Mouse (Mus musculus): ENCODE results near the gene Calu. TPM values are rescaled to one million over a fixed set of nuclear protein-coding genes. Genes with fewer than 3 reads are reported as not detected.
"Not testable (repeated sequence)": the region's sequence is repeated elsewhere in the genome, so short reads cannot be mapped to it uniquely, and the experiment has no call there.

The Calu gene
- polyA plus RNA-seq, 1 experiment from 2014 or later: 126 TPM

- whole genome bisulfite sequencing (ENCODE audit: missing documents): 94% methylated on average over 2 of the region's 2 CpGs
- H3K4me3 ChIP-seq (ENCODE audit: inconsistent target); H3K27ac ChIP-seq; H3K36me3 ChIP-seq (ENCODE audit: inconsistent target): not testable (repeated sequence)
- H3K79me2 ChIP-seq (ENCODE audit: inconsistent target): peaks cover 35% of the 10 kb centered on the region
Measured at GRCm38 (mm10) chr6:29346512-29346911, 1.4 kb upstream of the Calu start.

- Histone ChIP-seq H3K4me3 (ENCODE audit: inconsistent target) (peak overlapping the region; percentile 91), H3K36me3 (ENCODE audit: inconsistent target) (no peaks in the 10 kb centered on the region), H3K79me2 (ENCODE audit: inconsistent target) (peaks cover 41% of the 10 kb centered on the region), H3K27ac (peak overlapping the region; percentile 35)
- WGBS (ENCODE audit: missing documents): 47% methylated on average over 7 of the region's 7 CpGs
Measured at GRCm38 (mm10) chr6:29347189-29347588, 680 bp upstream of the Calu start.

GRCm38 (mm10) chr6:29348371-29348724 is 479 bp downstream of the Calu start:
- under 1% methylated on average over 15 of the region's 15 CpGs for WGBS (ENCODE audit: missing documents)
- H3K4me3 ChIP-seq (ENCODE audit: inconsistent target): peak overlapping the region; percentile 91
- no peaks in the 10 kb centered on the region for H3K36me3 ChIP-seq (ENCODE audit: inconsistent target)
- H3K27ac ChIP-seq: peak overlapping the region; percentile 38
- H3K79me2 ChIP-seq (ENCODE audit: inconsistent target): peaks cover 53% of the 10 kb centered on the region

GRCm38 (mm10) chr6:29351613-29352012 is 3.7 kb downstream of the Calu start:
- H3K27ac ChIP-seq: no peak overlapping the region
- H3K4me3 ChIP-seq (ENCODE audit: inconsistent target): no peak overlapping the region

GRCm38 (mm10) chr6:29352816-29353215 is 4.9 kb downstream of the Calu start:
- WGBS (ENCODE audit: missing documents): 99% methylated on average over 5 of the region's 5 CpGs
- H3K79me2 ChIP-seq (ENCODE audit: inconsistent target): peaks cover 84% of the 10 kb centered on the region
- H3K4me3 ChIP-seq (ENCODE audit: inconsistent target): no peak overlapping the region
- H3K27ac ChIP-seq: no peak overlapping the region
- peaks cover 9% of the 10 kb centered on the region; the same call in 1 of the 2 replicates for H3K36me3 ChIP-seq (ENCODE audit: inconsistent target)

More at GRCm38 (mm10) chr6:29351613-29352012, 3.7 kb downstream of the Calu start:
- H3K79me2 ChIP-seq (ENCODE audit: inconsistent target): peaks cover 84% of the 10 kb centered on the region
- no peaks in the 10 kb centered on the region; the same call in 1 of the 2 replicates for H3K36me3 ChIP-seq (ENCODE audit: inconsistent target)

GRCm38 (mm10) chr6:29359386-29359785 is 11.5 kb downstream of the Calu start:
- Histone ChIP-seq H3K36me3 (ENCODE audit: inconsistent target) (peaks cover 17% of the 10 kb centered on the region; the same call in 1 of the 2 replicates), H3K4me3 (ENCODE audit: inconsistent target) (no peak overlapping the region), H3K27ac (no peak overlapping the region), H3K79me2 (ENCODE audit: inconsistent target) (peaks cover 21% of the 10 kb centered on the region)
- 94% methylated on average over 3 of the region's 3 CpGs for WGBS (ENCODE audit: missing documents)

- peaks cover 17% of the 10 kb centered on the region; the same call in 1 of the 2 replicates for H3K36me3 ChIP-seq (ENCODE audit: inconsistent target)
- H3K4me3 ChIP-seq (ENCODE audit: inconsistent target): no peak overlapping the region
- H3K79me2 ChIP-seq (ENCODE audit: inconsistent target): peaks cover 13% of the 10 kb centered on the region
- 83% methylated on average over 6 of the region's 6 CpGs for WGBS (ENCODE audit: missing documents)
- no peak overlapping the region for H3K27ac ChIP-seq
Measured at GRCm38 (mm10) chr6:29360211-29360610, 12.3 kb downstream of the Calu start.

GRCm38 (mm10) chr6:29362246-29363128 is 14.6 kb downstream of the Calu start:
- 84% methylated on average over 7 of the region's 7 CpGs for WGBS (ENCODE audit: missing documents)
- H3K36me3 ChIP-seq (ENCODE audit: inconsistent target): peaks cover 34% of the 10 kb centered on the region
- no peak overlapping the region for H3K4me3 ChIP-seq (ENCODE audit: inconsistent target)
- H3K27ac ChIP-seq: no peak overlapping the region
- H3K79me2 ChIP-seq (ENCODE audit: inconsistent target): no peaks in the 10 kb centered on the region; the same call in 1 of the 2 replicates

GRCm38 (mm10) chr6:29363129-29363515 is 15.3 kb downstream of the Calu start:
- peaks cover 36% of the 10 kb centered on the region for H3K36me3 ChIP-seq (ENCODE audit: inconsistent target)
- WGBS (ENCODE audit: missing documents): 98% methylated on average over 3 of the region's 3 CpGs

GRCm38 (mm10) chr6:29365277-29365676 is 17.4 kb downstream of the Calu start:
- Histone ChIP-seq H3K36me3 (ENCODE audit: inconsistent target) (peaks cover 38% of the 10 kb centered on the region), H3K79me2 (ENCODE audit: inconsistent target) (no peaks in the 10 kb centered on the region), H3K4me3 (ENCODE audit: inconsistent target) (no peak overlapping the region), H3K27ac (no peak overlapping the region)
- 90% methylated on average over 1 of the region's 1 CpGs for WGBS (ENCODE audit: missing documents)

More at GRCm38 (mm10) chr6:29363129-29363515, 15.3 kb downstream of the Calu start:
- Histone ChIP-seq H3K79me2 (ENCODE audit: inconsistent target) (no peaks in the 10 kb centered on the region; the same call in 1 of the 2 replicates), H3K27ac (no peak overlapping the region), H3K4me3 (ENCODE audit: inconsistent target) (no peak overlapping the region)

GRCm38 (mm10) chr6:29377386-29377785 is 29.5 kb downstream of the Calu start:
- Histone ChIP-seq H3K27ac (no peak overlapping the region), H3K36me3 (ENCODE audit: inconsistent target) (peaks cover 33% of the 10 kb centered on the region)
- WGBS (ENCODE audit: missing documents): 74% methylated on average over 3 of the region's 4 CpGs

GRCm38 (mm10) chr6:29378678-29379077 is 30.8 kb downstream of the Calu start:
- Histone ChIP-seq H3K36me3 (ENCODE audit: inconsistent target) (peaks cover 23% of the 10 kb centered on the region; the same call in 1 of the 2 replicates), H3K4me3 (ENCODE audit: inconsistent target) (no peak overlapping the region), H3K27ac (no peak overlapping the region), H3K79me2 (ENCODE audit: inconsistent target) (no peaks in the 10 kb centered on the region)
- 96% methylated on average over 10 of the region's 10 CpGs for WGBS (ENCODE audit: missing documents)

More at GRCm38 (mm10) chr6:29377386-29377785, 29.5 kb downstream of the Calu start:
- no peak overlapping the region for H3K4me3 ChIP-seq (ENCODE audit: inconsistent target)
- no peaks in the 10 kb centered on the region for H3K79me2 ChIP-seq (ENCODE audit: inconsistent target)

GRCm38 (mm10) chr6:29379954-29380353 is 32.1 kb downstream of the Calu start:
- Histone ChIP-seq H3K27ac (no peak overlapping the region), H3K4me3 (ENCODE audit: inconsistent target) (no peak overlapping the region)

GRCm38 (mm10) chr6:29382442-29382841 is 34.6 kb downstream of the Calu start:
- H3K27ac ChIP-seq: no peak overlapping the region
- H3K4me3 ChIP-seq (ENCODE audit: inconsistent target): no peak overlapping the region
- no peaks in the 10 kb centered on the region for H3K36me3 ChIP-seq (ENCODE audit: inconsistent target)
- H3K79me2 ChIP-seq (ENCODE audit: inconsistent target): no peaks in the 10 kb centered on the region
- WGBS (ENCODE audit: missing documents): 83% methylated on average over 2 of the region's 2 CpGs

More at GRCm38 (mm10) chr6:29379954-29380353, 32.1 kb downstream of the Calu start:
- H3K36me3 ChIP-seq (ENCODE audit: inconsistent target): peaks cover 15% of the 10 kb centered on the region; the same call in 1 of the 2 replicates
- H3K79me2 ChIP-seq (ENCODE audit: inconsistent target): no peaks in the 10 kb centered on the region
- 57% methylated on average over 6 of the region's 6 CpGs for WGBS (ENCODE audit: missing documents)

GRCm38 (mm10) chr6:29388052-29388518 is 40.2 kb downstream of the Calu start, which contains the start of gene Opn1sw:
TSS of gene Opn1sw (minus strand) at chr6:29388468.
- Histone ChIP-seq H3K36me3 (ENCODE audit: inconsistent target) (no peaks in the 10 kb centered on the region), H3K27ac (no peak within 1 kb of the TSS), H3K4me3 (ENCODE audit: inconsistent target) (no peak within 1 kb of the TSS), H3K79me2 (ENCODE audit: inconsistent target) (no peaks in the 10 kb centered on the region)
- WGBS (ENCODE audit: missing documents): 21% methylated on average over 10 of the region's 12 CpGs
